Mouse (Mus musculus) R1 (cell line): ENCODE measurements around the gene Tmem40.

Experiments used
- DNase-seq: peaks from one replicate; pipeline ENCODE4 v3.0.0-alpha.2; 2018; ENCODE audit warnings: low read depth, low spot score

Gene Tmem40

DNA sequence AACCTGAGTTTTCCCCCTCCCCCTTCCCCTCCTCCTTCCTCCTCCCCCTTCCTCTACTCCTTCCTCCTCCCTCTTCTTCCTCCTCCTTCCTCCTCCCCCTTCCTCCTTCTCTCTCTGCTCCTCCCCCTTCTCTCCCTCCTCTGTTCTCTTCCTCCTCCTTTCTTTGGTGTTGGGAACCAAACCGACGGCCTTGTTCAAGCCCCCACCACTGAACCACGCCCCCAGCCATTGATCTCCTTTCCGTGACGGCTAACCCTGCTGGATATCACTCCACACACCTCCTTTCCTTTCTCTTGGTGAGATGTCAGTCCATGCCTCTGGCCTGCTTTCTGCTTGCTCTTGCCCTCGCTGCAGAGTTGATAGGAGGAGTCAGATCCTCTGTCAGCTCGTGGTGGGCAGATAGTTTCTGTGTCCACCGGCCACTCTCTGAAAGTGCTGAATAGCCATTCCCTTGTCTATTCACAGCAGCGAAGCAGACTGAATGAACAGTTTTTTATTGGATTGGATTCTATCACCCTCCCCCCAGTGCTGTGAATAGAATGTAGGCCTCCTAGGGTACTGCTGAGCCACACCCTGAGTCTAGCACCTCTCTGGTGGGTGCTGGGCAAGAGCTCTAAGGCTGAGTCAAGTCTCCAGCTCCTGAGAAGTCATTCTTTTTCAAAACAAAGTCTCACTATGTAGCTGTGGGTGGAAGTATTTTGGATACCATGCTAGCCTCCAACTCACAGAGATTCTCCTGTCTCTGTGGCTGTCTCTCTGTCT is at the start of gene Tmem40:
Tmem40 (minus strand) TSS at position 416 of the 762 bp plus-strand sequence.
- peak; percentile 96 for DNase-seq

DNA sequence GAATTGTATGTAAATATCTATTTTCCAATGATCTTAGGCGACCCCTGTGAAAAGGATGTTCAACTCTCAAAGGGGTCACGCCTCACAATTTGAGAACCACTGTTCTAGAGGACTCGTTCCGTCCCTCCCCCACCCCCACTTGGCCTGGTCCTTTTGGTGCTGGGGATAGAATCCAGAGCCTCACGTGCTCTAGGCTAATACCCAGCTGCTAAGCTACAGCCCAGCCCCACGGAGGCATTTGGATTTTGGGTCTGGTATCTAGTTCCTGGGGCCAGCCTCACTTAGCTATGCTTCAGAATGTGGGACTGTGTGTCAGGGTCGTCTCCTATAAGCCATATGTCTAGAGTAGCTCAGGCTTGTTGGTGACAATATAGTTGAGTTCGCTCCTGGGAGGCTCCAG is 49.4 kb upstream of the Tmem40 start:
- peak; percentile 73 for DNase-seq

- peak; percentile 95 for DNase-seq
These were observed 46.5 kb upstream of the Tmem40 start, which contains the start of gene Rpl32 for GRCm38 (mm10) chr6:115808488-115809231. Gene Rpl32 (minus strand): TSS chr6:115808747.

DNA sequence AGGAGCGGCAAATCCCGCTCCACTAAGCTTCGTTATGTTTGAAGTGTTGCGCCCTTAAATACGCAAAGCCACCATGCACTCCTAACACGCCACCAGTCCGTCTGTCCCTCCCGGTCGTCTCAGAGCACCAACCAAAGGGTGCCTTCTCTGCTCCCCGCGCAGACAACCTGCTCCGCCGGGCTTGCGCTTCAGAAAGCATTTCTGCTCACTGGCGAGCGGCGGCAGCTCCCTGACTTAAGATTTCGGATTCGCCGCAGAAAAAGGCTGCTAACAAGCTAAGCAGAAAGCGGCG is 45.9 kb upstream of the Tmem40 start:
- peak; percentile 19 for DNase-seq

GRCm38 (mm10) chr6:115807464-115808195 is 45.4 kb upstream of the Tmem40 start:
- peak; percentile 38 for DNase-seq

DNA sequence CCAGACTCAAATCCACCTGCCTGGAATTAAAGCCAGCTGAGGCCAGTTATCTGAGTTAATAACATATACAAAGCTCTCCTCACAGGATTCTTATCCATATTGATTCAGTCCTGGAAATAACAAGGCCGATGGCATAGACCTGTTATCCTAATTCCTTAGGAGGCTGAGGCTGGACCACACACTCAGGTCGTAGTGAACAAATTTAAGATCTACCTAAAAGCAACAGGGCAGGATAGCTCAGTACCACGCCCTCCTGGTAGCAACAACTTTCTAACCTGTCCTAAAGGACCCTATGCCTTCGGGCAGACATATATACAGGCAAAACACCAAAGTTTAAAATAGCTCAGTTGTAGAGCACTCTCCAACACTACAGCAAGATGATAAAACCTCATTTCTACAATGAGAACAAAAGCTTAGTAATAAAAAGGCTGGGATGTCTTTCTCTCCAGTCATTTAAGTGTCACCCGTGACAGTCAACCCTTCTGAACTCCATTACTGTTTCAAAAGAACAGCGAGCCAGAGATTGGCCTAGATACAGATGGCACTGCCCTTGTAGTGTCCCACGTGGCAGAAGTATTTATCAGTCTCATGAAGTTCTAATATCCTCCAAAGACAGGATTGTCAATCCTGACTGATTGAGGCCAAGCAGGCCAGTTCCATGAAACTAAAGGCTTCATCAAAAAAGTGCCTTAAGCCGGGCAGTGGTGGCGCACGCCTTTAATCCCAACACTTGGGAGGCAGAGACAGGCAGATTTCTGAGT is 42.4 kb upstream of the Tmem40 start:
- DNase-seq: peak; percentile 50

DNA sequence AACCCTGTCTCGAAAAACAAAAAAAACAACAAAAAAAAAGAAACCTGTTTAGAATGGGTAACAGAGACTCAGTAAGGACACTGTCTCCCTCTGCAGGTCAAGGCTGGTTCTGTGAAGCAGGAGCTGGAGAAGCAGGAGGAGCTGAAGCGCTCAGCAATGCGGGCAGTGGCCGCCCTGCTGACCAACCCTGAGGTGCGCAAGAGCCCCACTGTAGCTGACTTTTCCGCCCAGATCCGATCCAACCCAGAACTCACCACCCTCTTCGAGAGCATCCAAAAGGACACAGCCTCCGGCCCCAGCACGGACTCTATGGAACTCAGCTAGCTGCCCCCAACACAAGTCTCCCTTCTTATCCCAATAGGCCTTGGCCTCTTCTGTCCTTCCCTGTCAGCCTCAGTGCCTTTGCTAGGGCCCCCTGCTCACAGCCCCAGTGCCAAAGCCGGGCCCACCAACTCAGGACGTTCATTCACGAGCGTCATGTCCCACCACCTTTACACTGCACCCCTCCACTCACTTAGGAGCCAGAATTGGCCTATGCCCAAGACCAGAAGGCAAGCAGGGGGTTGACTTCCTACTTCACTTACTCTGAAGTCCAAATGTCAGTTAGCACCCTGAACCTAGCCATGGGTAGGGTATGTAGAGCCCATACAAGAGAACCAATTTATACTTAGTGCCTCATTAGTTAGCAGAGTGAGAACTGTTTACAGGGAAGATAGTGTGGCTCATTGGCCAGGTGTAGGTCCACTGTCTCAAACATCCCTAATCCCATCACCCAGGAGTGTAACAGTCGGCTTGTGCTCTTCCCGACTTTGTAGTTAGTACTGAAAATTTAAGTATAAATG is 41.6 kb upstream of the Tmem40 start:
- peak; percentile 85 for DNase-seq

DNA sequence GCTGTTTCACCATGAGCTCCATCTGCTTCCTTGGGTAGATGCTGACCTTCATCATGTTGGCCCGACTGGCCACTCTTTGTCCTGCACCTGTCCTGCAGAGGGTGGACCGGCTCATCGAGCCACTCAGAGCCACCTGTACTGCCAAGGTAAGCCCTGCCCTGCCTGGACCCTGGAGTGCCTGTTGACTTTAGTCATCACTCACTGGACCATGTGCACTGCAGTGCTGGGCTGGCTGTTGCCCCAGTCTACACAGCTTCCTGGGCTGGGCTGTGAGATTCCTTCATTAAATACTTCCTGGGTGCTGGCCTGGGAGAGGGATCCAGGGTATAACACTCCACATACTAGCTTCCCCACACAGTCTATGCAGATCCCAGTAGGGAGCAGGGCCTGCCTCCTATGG is 39.6 kb upstream of the Tmem40 start:
- no peak for DNase-seq

- peak; percentile 31 for DNase-seq
These were observed 30.5 kb upstream of the Tmem40 start for GRCm38 (mm10) chr6:115792691-115793215.

DNA sequence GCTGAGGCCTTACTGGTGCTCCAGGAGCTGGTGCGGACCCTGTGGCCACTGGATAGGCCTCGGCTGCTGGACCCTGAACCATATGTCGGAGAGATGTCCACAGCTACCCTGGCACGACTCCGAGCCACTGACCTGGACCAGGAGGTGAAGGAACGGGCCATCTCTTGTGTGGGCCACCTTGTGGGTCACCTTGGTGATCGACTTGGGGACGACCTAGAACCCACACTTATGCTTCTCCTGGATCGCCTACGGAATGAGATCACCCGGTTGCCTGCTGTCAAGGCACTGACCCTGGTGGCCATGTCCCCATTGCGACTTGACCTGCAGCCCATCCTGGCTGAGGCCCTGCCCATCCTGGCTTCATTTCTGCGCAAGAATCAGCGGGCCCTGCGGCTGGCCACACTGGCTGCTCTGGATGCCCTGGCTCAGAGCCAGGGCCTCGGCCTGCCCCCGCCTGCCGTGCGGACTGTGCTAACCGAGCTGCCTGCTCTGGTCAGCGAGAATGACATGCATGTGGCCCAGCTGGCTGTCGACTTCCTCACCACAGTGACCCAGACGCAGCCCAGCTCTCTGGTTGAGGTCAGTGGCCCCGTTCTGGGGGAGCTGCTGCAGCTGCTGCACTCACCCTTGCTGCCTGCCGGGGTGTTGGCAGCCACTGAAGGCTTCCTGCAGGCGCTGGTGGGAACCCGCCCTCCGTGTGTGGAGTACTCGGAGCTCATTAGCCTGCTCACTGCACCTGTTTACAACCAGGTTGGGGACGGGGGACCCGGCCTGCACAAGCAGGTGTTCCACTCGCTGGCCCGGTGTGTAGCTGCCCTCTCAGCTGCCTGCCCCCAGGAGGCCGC is 29.9 kb upstream of the Tmem40 start:
- DNase-seq: no peak

DNA sequence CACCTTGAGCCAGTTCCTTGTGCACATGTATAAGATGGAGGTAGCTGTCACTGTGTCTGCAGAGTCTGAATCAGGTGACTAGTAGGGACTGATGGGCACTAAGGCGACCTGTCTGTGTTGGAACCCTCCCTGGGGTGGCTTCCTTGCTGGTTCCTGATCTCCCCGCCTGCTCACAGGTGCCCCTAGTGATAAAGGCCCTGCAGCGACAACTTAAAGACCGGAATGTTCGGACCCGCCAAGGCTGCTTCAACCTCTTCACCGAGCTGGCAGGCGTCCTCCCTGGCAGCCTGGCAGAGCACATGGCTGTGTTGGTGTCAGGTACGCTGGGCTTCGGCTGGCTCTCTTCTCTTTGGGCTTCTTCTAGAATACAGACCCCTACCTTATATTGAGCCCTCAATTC is 28.8 kb upstream of the Tmem40 start:
- no peak for DNase-seq

- DNase-seq: peak; percentile 63
These were observed 20.6 kb upstream of the Tmem40 start for GRCm38 (mm10) chr6:115782781-115783180.

DNA sequence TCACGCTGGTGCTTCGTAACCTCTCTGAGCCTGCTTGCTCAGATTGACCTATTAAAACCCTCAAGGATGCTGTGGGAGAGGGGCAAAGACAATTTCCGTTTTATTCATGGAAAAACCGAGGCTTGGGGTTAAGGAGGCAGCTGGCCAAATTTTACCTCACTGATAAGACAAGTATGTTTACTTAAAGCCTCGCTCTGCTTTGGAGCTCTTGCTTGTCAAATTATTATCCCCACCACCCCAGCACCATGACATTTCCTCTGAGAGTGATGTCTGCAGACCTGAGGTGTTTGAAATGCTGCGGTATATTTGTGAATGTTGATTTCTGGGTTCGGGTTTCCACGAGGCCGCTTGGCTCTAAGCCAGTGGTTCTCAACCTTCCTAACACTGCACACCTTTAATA is 14.2 kb upstream of the Tmem40 start:
- no peak for DNase-seq

DNA sequence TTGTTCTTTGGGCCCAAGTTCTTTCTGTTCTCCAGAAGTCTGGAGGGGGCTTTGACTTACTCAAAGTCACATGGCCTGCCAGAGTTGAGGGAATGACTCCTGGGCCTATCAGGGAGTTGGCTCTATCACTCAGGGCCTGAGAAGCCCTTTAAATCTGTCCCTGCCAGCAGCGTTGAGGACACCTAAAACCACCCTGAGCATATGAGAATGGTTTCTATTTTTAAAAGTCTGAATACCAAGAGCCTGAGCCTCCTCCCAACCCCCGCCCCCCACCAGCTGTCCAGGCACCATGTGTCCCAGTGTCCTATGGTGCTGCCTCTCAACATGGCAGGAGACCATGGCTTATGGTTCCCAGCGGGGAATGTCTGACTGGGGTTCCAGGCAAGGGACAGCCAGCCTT is 13.6 kb upstream of the Tmem40 start:
- DNase-seq: no peak

DNA sequence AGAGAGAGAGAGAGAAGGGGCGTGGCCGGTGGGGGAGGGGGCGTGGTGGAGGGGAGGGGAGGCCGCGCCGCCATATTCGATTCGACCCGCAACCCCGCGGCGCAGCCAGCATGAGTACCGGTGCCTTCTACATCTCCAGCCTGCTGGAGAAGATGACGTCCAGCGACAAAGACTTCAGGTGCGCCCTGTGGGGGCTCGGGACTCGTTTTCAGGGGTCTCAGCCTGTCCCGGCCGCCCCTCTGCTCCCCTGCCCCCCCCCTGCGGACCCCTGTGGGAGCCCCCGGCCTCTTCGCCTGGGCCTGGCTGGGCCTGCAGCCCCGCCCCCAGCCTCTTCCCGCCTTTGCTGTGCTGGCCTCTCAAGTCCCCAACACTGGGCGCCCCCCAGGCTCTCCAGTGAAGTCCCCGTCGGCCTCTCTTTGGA is 12.3 kb upstream of the Tmem40 start, which contains the start of gene Cand2:
Cand2 (plus strand) TSS at position 38 of the 421 bp plus-strand sequence.
- peak; percentile 73 for DNase-seq

DNA sequence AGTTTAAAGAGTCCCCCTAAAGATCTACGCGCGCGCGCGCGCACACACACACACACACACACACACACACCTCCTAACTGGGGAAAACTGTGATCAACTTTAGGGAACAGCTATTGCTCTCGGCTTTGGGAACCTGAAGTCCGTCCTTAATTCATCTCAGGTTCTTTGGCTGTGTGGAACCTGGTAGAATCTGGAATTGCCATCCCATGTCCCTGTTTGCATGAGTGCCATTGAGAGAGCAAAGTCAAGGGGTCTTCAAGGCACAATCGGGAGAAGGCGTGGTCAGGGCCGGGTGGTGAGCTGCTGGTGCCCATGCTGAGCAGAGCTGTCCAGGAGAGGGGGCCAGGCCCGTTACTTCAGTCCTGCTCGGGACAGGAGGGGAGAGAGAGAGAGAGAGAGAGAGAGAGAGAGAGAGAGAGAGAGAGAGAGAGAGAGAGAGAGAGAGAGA is 11.8 kb upstream of the Tmem40 start:
- DNase-seq: peak; percentile 77

DNA sequence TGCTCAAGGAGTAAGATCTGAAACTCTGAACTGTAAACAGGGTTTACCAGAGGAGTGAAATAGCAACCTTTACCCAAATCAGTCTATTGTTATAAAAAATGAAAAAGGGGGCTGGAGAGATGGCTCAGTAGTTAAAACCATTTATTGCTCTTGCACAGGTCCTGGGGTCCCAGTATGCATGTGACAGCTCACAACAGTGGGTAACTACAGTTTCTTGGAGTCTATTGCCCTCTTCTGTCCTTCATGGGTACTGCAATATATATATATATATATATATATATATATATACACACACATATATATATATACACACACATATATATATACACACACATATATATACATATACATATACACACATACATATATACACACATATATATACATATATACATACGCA is 10.4 kb upstream of the Tmem40 start:
- peak; percentile 67 for DNase-seq

- DNase-seq: peak; percentile 66
These were observed 10.0 kb upstream of the Tmem40 start for GRCm38 (mm10) chr6:115772201-115772600.

- no peak for DNase-seq
These were observed 8.6 kb upstream of the Tmem40 start for GRCm38 (mm10) chr6:115770852-115771251.
